10 mouse cellular contexts compared by ENCODE assay signal in the genomic region with DNA sequence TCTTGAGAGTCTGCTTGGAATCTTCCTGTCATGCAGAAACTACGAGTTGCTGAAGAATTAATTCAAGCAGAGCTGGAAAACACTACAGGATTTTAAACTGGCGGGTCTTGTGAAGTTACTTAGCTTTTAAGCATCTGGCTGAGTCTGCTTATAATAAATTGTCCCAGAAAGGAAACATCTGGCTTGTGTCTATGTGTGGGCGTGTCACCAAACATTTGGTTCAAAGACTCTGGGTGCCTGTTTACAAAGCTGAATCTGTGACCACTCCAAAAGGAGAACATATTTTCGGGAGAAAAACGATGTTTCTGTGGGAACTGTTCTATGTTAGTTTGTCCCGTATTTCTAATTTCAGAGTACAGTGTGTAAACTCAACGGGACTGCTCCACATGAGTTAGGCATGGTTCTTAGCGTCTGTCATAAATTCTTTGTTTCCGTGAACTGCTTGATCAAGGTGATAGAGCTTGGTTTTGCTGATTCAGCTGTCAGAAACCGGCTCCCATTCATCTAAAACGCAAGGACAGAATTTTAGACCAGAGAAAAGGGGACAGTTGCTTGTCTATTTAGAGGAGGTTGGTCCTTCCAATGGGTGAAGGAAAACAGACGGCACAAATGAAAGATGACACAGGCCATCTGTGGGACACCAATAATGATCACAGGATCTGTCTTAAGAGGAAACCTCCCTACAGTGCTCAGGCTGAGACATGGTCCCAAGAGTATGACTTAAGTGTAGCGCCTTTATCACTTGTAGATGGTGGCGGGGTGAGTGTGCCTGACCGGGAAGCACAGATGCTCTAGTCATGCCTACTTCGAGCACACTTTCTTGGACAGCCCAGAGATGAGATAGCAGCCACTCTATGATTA. TPM values are rescaled to one million over a fixed set of nuclear protein-coding genes. Genes with fewer than 3 reads are reported as not detected.
A peak's percentile ranks its signal among the peaks of the same experiment; 100 is the strongest.
DNase-seq lines count a peak whose midpoint lies in the region; ATAC-seq and TF ChIP-seq lines count a peak whose summit lies in the region.
"Had no signal": no experiment of that assay in that cellular context is flagged by ENCODE, and none has a peak within 500 bp of the region (broad histone marks: within the 10 kb centered on the region; RNA-seq: fewer than 3 reads in every experiment).

No protein-coding gene starts in this region.

- no peaks in the 10 kb centered on the region for H3K4me1 ChIP-seq in liver, adult 2 months (ENCODE audit: control insufficient read depth, insufficient read depth, low read length)
- H3K4me1 ChIP-seq in liver, embryonic 12.5 days, result no peaks in the 10 kb centered on the region
- H3K4me1 ChIP-seq in heart, embryonic 15.5 days (replicated peaks), result peaks cover 8% of the 10 kb centered on the region
- peaks cover 6% of the 10 kb centered on the region; the same call in 1 of the 2 replicates for H3K4me1 ChIP-seq in stomach, embryonic 15.5 days

- no peak for TF ChIP-seq POLR2A in liver, adult 2 months (IDR thresholded peaks at IDR 0.05; ENCODE audit: extremely low read depth, insufficient read depth, low read length)

- no peaks in the 10 kb centered on the region for H3K9me3 ChIP-seq in liver, embryonic 12.5 days (replicated peaks)
- H3K9me3 ChIP-seq in heart, embryonic 15.5 days (replicated peaks), result no peaks in the 10 kb centered on the region
- no peaks in the 10 kb centered on the region for H3K9me3 ChIP-seq in stomach, embryonic 15.5 days

- no peaks in the 10 kb centered on the region for H3K36me3 ChIP-seq in liver, adult 2 months (ENCODE audit: control insufficient read depth, insufficient read depth, low read length)
- no peaks in the 10 kb centered on the region for H3K36me3 ChIP-seq in liver, embryonic 12.5 days
- H3K36me3 ChIP-seq in heart, embryonic 15.5 days, result no peaks in the 10 kb centered on the region
- H3K36me3 ChIP-seq in stomach, embryonic 15.5 days, result peaks cover 6% of the 10 kb centered on the region; the same call in 1 of the 2 replicates

- H3K79me2 ChIP-seq in liver, adult 2 months (ENCODE audit: control insufficient read depth, insufficient read depth, low read length), result no peaks in the 10 kb centered on the region

- H3K4me3 ChIP-seq in liver, adult 2 months (ENCODE audit: insufficient read depth, low read depth, low read length), result no peak overlapping the region
- no peak overlapping the region for H3K4me3 ChIP-seq in liver, embryonic 12.5 days
- H3K4me3 ChIP-seq in heart, embryonic 15.5 days, result no peak overlapping the region
- H3K4me3 ChIP-seq in stomach, embryonic 15.5 days (replicated peaks), result no peak overlapping the region

- WGBS in liver, adult 2 months, result 75% methylated on average over 16 of the region's 16 CpGs
- WGBS in liver, embryonic 12.5 days (ENCODE audit: insufficient replicate concordance), result 65% methylated on average over 16 of the region's 16 CpGs
- WGBS in heart, embryonic 15.5 days, result 56% methylated on average over 16 of the region's 16 CpGs
- 42% methylated on average over 16 of the region's 16 CpGs for WGBS in stomach, embryonic 15.5 days

- TF ChIP-seq CTCF in liver, adult 2 months (IDR thresholded peaks at IDR 0.05; ENCODE audit: low read depth, low read length), result no peak

- H3K9ac ChIP-seq in liver, adult 2 months (ENCODE audit: low read depth, low read length), result no peak overlapping the region
- no peak overlapping the region for H3K9ac ChIP-seq in liver, embryonic 12.5 days
- H3K9ac ChIP-seq in heart, embryonic 15.5 days, result no peak overlapping the region
- H3K9ac ChIP-seq in stomach, embryonic 15.5 days, result no peak overlapping the region

- no peak for ATAC-seq in liver, embryonic 12.5 days
- ATAC-seq in heart, embryonic 15.5 days (replicated peaks; ENCODE audit: insufficient number of reproducible peaks, insufficient read depth, low FRiP score, low read depth), result no peak
- ATAC-seq in stomach, embryonic 15.5 days (ENCODE audit: insufficient read depth, low FRiP score, low read depth), result peak; percentile 72

- DNase-seq in liver, adult 2 months (ENCODE audit: extremely low read depth, low read depth, low spot score), result peak; percentile 32
- peak; percentile 51 to 64 for DNase-seq in kidney, postnatal 4 days
- DNase-seq in left cerebral cortex, adult 11 months (ENCODE audit: low spot score), result no peak
- DNase-seq in layer of hippocampus, postnatal 36 days, result no peak
- DNase-seq in adrenal gland, postnatal 10 days, result no peak

- no peak overlapping the region for H3K4me2 ChIP-seq in liver, embryonic 12.5 days
- no peak overlapping the region for H3K4me2 ChIP-seq in heart, embryonic 15.5 days
- peak overlapping the region; percentile 22 for H3K4me2 ChIP-seq in stomach, embryonic 15.5 days

- H3K27me3 ChIP-seq in liver, adult 2 months (ENCODE audit: control insufficient read depth, insufficient read depth, low read length), result no peaks in the 10 kb centered on the region; the same call in 1 of the 2 replicates
- no peaks in the 10 kb centered on the region for H3K27me3 ChIP-seq in liver, embryonic 12.5 days (replicated peaks)
- H3K27me3 ChIP-seq in heart, embryonic 15.5 days, result no peaks in the 10 kb centered on the region
- no peaks in the 10 kb centered on the region for H3K27me3 ChIP-seq in stomach, embryonic 15.5 days (replicated peaks)

- H3K27ac ChIP-seq in liver, adult 2 months (replicated peaks; ENCODE audit: insufficient read depth, low read depth, low read length), result no peak overlapping the region
- H3K27ac ChIP-seq in liver, embryonic 12.5 days, result no peak overlapping the region
- peak overlapping the region; percentile 53 for H3K27ac ChIP-seq in heart, embryonic 15.5 days
- H3K27ac ChIP-seq in stomach, embryonic 15.5 days, result peak overlapping the region; percentile 86

RNA-seq across cellular contexts. Expression of gene Sparcl1, which starts 17.2 kb away (rescaled TPM):
- total RNA-seq in liver, adult 2 months (2014; rRNA removed), result 4.9 and 5.0 TPM in 2 replicates
- 2.2 and 3.0 TPM in 2 replicates for polyA plus RNA-seq in liver, adult 2 months (2012; rRNA removed)
- polyA plus RNA-seq in liver, embryonic 12.5 days (2016; fragmentation: Nextera tagmentation; extraction: Ambion mirVana), result 3.0 and 3.8 TPM in 2 replicates
- polyA plus RNA-seq in heart, embryonic 15.5 days (2015; fragmentation: Nextera tagmentation; extraction: Ambion mirVana), result 113 and 115 TPM in 2 replicates
- 274 and 291 TPM in 2 replicates for polyA plus RNA-seq in stomach, embryonic 15.5 days (2015; fragmentation: Nextera tagmentation; extraction: Ambion mirVana)
- total RNA-seq in layer of hippocampus, postnatal 36 days (2021), result 1,000 to 10,000 TPM; 1,408 to 1,415 TPM
- total RNA-seq in adrenal gland, postnatal 10 days (2021), result 100 to 1,000 TPM; 142 to 154 TPM
- total RNA-seq: monocyte, adult 5-6 weeks had no signal

RNA-seq across cellular contexts. Expression of gene Gm17660, which starts 18.9 kb away (rescaled TPM):
- total RNA-seq in liver, adult 2 months (2014; rRNA removed), result not detected in 2 replicates
- polyA plus RNA-seq in liver, adult 2 months (2012; rRNA removed), result not detected in 2 replicates
- not detected in 2 replicates for polyA plus RNA-seq in liver, embryonic 12.5 days (2016; fragmentation: Nextera tagmentation; extraction: Ambion mirVana)
- 0.35 TPM in 1 of 2 replicates, not detected in the other for polyA plus RNA-seq in heart, embryonic 15.5 days (2015; fragmentation: Nextera tagmentation; extraction: Ambion mirVana)
- polyA plus RNA-seq in stomach, embryonic 15.5 days (2015; fragmentation: Nextera tagmentation; extraction: Ambion mirVana), result not detected in 2 replicates
- total RNA-seq in layer of hippocampus, postnatal 36 days (2021), result not detected
- not detected for total RNA-seq in adrenal gland, postnatal 10 days (2021)
- total RNA-seq: left cerebral cortex, postnatal 10 days; monocyte, adult 5-6 weeks had no signal

RNA-seq across cellular contexts. Expression of gene Nudt9, which starts 50.2 kb away (rescaled TPM):
- 36.6 and 40.3 TPM in 2 replicates for total RNA-seq in liver, adult 2 months (2014; rRNA removed)
- 39.7 and 48.5 TPM in 2 replicates for polyA plus RNA-seq in liver, adult 2 months (2012; rRNA removed)
- 86.3 and 88.9 TPM in 2 replicates for polyA plus RNA-seq in liver, embryonic 12.5 days (2016; fragmentation: Nextera tagmentation; extraction: Ambion mirVana)
- polyA plus RNA-seq in heart, embryonic 15.5 days (2015; fragmentation: Nextera tagmentation; extraction: Ambion mirVana), result 49.9 and 50.2 TPM in 2 replicates
- polyA plus RNA-seq in stomach, embryonic 15.5 days (2015; fragmentation: Nextera tagmentation; extraction: Ambion mirVana), result 62.8 and 64.6 TPM in 2 replicates
- 10 to 100 TPM; 70.8 to 71.3 TPM for total RNA-seq in layer of hippocampus, postnatal 36 days (2021)
- total RNA-seq in adrenal gland, postnatal 10 days (2021), result 10 to 100 TPM; 52.0 to 53.2 TPM

Comparison
In these comparisons a context has a peak if more than half of its experiments do, and no peak if none do; other contexts are left out.
1. DNase-seq: peak in liver, adult 2 months (single experiment) and kidney, postnatal 4 days (2 of 2); none in left cerebral cortex, adult 11 months (single experiment), layer of hippocampus, postnatal 36 days (0 of 2) and adrenal gland, postnatal 10 days (single experiment).
2. H3K27ac ChIP-seq: peak in heart, embryonic 15.5 days (single experiment) and stomach, embryonic 15.5 days (single experiment); none in liver, adult 2 months (single experiment) and liver, embryonic 12.5 days (single experiment).
3. RNA of gene Sparcl1, which starts 17.2 kb away (polyA plus RNA-seq): 274 to 291 TPM in stomach, embryonic 15.5 days and 113 to 115 TPM in heart, embryonic 15.5 days; 2.2 to 3.0 TPM in liver, adult 2 months and 3.0 to 3.8 TPM in liver, embryonic 12.5 days; every median in the first group is over 10 times any median in the second.